Mouse (Mus musculus): Measurements from ENCODE around the gene Kif2c.

Kif2c gene

DNA sequence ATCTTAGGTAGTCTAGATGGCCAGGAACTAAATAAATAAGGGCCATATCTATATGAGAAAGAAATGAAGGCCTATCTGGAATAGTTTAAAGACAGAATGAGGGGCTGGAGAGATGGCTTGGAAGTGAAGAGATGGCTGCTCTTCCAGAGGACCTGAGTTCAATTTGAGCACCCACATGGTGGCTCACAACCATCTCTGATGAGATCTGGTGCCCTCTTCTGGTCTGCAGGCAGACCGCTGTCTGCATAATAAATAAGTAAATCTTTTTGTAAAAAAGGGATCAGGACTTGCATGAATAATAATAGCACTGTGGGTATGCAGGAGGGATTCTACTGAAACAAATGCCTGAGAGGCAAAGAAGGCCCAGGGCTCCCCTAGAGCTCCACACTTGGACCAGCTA is 69.2 kb downstream of the Kif2c start:
- DNase-seq = no peak

DNA sequence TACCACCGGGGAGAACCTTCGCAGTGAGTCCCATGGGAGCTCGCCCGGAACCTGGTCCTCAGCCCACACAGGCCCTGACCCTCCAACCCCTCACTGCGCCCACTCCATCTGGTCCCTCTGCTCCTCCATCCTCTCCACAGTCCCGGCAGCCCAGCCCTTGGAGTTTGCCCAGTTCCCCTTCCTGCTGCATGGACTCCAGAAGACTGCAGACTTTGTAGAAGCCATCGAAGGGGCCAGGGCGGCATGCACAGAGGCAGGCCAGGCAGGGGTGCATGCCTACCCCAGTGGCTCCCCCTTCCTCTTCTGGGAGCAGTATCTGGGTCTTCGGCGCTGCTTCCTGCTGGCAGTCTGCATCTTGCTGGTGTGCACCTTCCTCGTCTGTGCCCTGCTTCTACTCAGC is 71.5 kb downstream of the Kif2c start:
- DNase-seq = no peak

DNA sequence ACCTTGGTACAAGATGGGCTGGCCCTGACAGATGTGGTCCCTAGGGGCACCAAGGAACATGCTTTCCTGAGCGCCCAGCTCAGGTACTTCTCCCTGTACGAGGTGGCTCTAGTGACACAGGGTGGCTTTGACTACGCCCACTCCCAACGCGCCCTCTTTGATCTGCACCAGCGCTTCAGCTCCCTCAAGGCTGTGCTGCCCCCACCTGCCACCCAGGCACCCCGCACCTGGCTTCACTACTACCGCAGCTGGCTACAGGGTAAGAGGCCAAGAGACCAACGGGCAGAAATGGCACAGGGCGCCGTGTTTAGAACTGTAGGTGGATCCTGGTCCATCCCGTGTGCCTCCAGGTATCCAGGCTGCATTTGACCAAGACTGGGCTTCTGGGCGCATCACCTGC is 72.2 kb downstream of the Kif2c start:
- no peak for DNase-seq
